Mouse (Mus musculus): Measurements from ENCODE around the gene Auts2. TPM values are rescaled to one million over a fixed set of nuclear protein-coding genes. Genes with fewer than 3 reads are reported as not detected.

Gene Auts2
- total and polyA plus RNA-seq, 2 experiments from 2014 or later = 6.8 to 12.1 TPM

GRCm38 (mm10) chr5:131537831-131538310, 1005.3 kb downstream of the Auts2 start:
- no peak for TF ChIP-seq EP300 (IDR thresholded peaks at IDR 0.05; ENCODE audit: low read depth)
- TF ChIP-seq CTCF (IDR thresholded peaks at IDR 0.05; ENCODE audit: low read depth) = no peak
- under 1% methylated on average over 40 of the region's 48 CpGs for WGBS
- Histone ChIP-seq H3K9me3 (replicated peaks; ENCODE audit: control insufficient read depth, low read length) (no peaks in the 10 kb centered on the region), H3K27me3 (ENCODE audit: control insufficient read depth, insufficient read depth, low read length) (no peaks in the 10 kb centered on the region; the same call in 1 of the 2 replicates), H3K27ac (ENCODE audit: low read depth) (peak overlapping the region; percentile 93), H3K4me1 (ENCODE audit: control insufficient read depth, insufficient read depth) (peaks cover 18% of the 10 kb centered on the region), H3K4me3 (ENCODE audit: low read depth, low read length) (peak overlapping the region; percentile 73), H3K36me3 (replicated peaks; ENCODE audit: control insufficient read depth, insufficient read depth, low read length) (0 out of 2 replicates have a peak, but pooled peaks cover 3% of the 10 kb centered on the region), H3K9ac (replicated peaks; ENCODE audit: low read depth, low read length) (peak overlapping the region; percentile 85), H3K4me2 (ENCODE audit: low read depth, low read length) (peak overlapping the region; percentile 94)
- peak; percentile 49 for DNase-seq (ENCODE audit: low spot score)
- peak; percentile 57 for ATAC-seq (ENCODE audit: insufficient read depth, low read depth)

GRCm38 (mm10) chr5:131537155-131537830, 1005.9 kb downstream of the Auts2 start:
- peak overlapping the region; percentile 93 for H3K27ac ChIP-seq (ENCODE audit: low read depth)
- TF ChIP-seq EP300 (IDR thresholded peaks at IDR 0.05; ENCODE audit: low read depth) (no peak), CTCF (IDR thresholded peaks at IDR 0.05; ENCODE audit: low read depth) (no peak)
- WGBS = under 1% methylated on average over 44 of the region's 44 CpGs
- H3K4me2 ChIP-seq (ENCODE audit: low read depth, low read length) = peak overlapping the region; percentile 94
- DNase-seq (ENCODE audit: low spot score) (peak; percentile 78), ATAC-seq (ENCODE audit: insufficient read depth, low read depth) (peak; percentile 66)
- peaks cover 18% of the 10 kb centered on the region for H3K4me1 ChIP-seq (ENCODE audit: control insufficient read depth, insufficient read depth)
- no peaks in the 10 kb centered on the region for H3K9me3 ChIP-seq (replicated peaks; ENCODE audit: control insufficient read depth, low read length)
- H3K27me3 ChIP-seq (ENCODE audit: control insufficient read depth, insufficient read depth, low read length) = no peaks in the 10 kb centered on the region; the same call in 1 of the 2 replicates
- peak overlapping the region; percentile 73 for H3K4me3 ChIP-seq (ENCODE audit: low read depth, low read length)
- H3K9ac ChIP-seq (replicated peaks; ENCODE audit: low read depth, low read length) = peak overlapping the region; percentile 85
- H3K36me3 ChIP-seq (replicated peaks; ENCODE audit: control insufficient read depth, insufficient read depth, low read length) = 0 out of 2 replicates have a peak, but pooled peaks cover 3% of the 10 kb centered on the region

- 50% methylated on average over 6 of the region's 6 CpGs for WGBS
- Histone ChIP-seq H3K27ac (ENCODE audit: low read depth) (no peak overlapping the region), H3K9ac (replicated peaks; ENCODE audit: low read depth, low read length) (no peak overlapping the region), H3K4me3 (ENCODE audit: low read depth, low read length) (peak overlapping the region; percentile 73; the same call in 1 of the 2 replicates), H3K27me3 (ENCODE audit: control insufficient read depth, insufficient read depth, low read length) (no peaks in the 10 kb centered on the region; the same call in 1 of the 2 replicates), H3K4me1 (ENCODE audit: control insufficient read depth, insufficient read depth) (peaks cover 18% of the 10 kb centered on the region), H3K36me3 (replicated peaks; ENCODE audit: control insufficient read depth, insufficient read depth, low read length) (0 out of 2 replicates have a peak, but pooled peaks cover 3% of the 10 kb centered on the region), H3K9me3 (replicated peaks; ENCODE audit: control insufficient read depth, low read length) (no peaks in the 10 kb centered on the region), H3K4me2 (ENCODE audit: low read depth, low read length) (peak overlapping the region; percentile 94)
- ATAC-seq (ENCODE audit: insufficient read depth, low read depth) = no peak
- TF ChIP-seq CTCF (IDR thresholded peaks at IDR 0.05; ENCODE audit: low read depth) (no peak), EP300 (IDR thresholded peaks at IDR 0.05; ENCODE audit: low read depth) (no peak)
- DNase-seq (ENCODE audit: low spot score) = no peak
Observed at GRCm38 (mm10) chr5:131535752-131536151, 1007.4 kb downstream of the Auts2 start.

GRCm38 (mm10) chr5:131533815-131534214, 1009.3 kb downstream of the Auts2 start:
- peak; percentile 30 for DNase-seq (ENCODE audit: low spot score)
- Histone ChIP-seq H3K4me1 (ENCODE audit: control insufficient read depth, insufficient read depth) (peaks cover 18% of the 10 kb centered on the region), H3K36me3 (replicated peaks; ENCODE audit: control insufficient read depth, insufficient read depth, low read length) (0 out of 2 replicates have a peak, but pooled peaks cover 3% of the 10 kb centered on the region), H3K4me3 (ENCODE audit: low read depth, low read length) (no peak overlapping the region), H3K27ac (ENCODE audit: low read depth) (no peak overlapping the region), H3K4me2 (ENCODE audit: low read depth, low read length) (no peak overlapping the region), H3K9me3 (replicated peaks; ENCODE audit: control insufficient read depth, low read length) (0 out of 2 replicates have a peak, but pooled peaks cover 3% of the 10 kb centered on the region), H3K9ac (replicated peaks; ENCODE audit: low read depth, low read length) (no peak overlapping the region), H3K27me3 (ENCODE audit: control insufficient read depth, insufficient read depth, low read length) (no peaks in the 10 kb centered on the region)
- 33% methylated on average over 3 of the region's 3 CpGs for WGBS
- ATAC-seq (ENCODE audit: insufficient read depth, low read depth) = no peak
- TF ChIP-seq EP300 (IDR thresholded peaks at IDR 0.05; ENCODE audit: low read depth) (no peak), CTCF (IDR thresholded peaks at IDR 0.05; ENCODE audit: low read depth) (peak; percentile 75)

GRCm38 (mm10) chr5:131531744-131532552, 1011.2 kb downstream of the Auts2 start:
- Histone ChIP-seq H3K27me3 (ENCODE audit: control insufficient read depth, insufficient read depth, low read length) (no peaks in the 10 kb centered on the region), H3K36me3 (replicated peaks; ENCODE audit: control insufficient read depth, insufficient read depth, low read length) (0 out of 2 replicates have a peak, but pooled peaks cover 3% of the 10 kb centered on the region), H3K4me3 (ENCODE audit: low read depth, low read length) (no peak overlapping the region), H3K4me1 (ENCODE audit: control insufficient read depth, insufficient read depth) (peaks cover 18% of the 10 kb centered on the region), H3K4me2 (ENCODE audit: low read depth, low read length) (no peak overlapping the region), H3K9ac (replicated peaks; ENCODE audit: low read depth, low read length) (no peak overlapping the region), H3K27ac (ENCODE audit: low read depth) (no peak overlapping the region), H3K9me3 (replicated peaks; ENCODE audit: control insufficient read depth, low read length) (0 out of 2 replicates have a peak, but pooled peaks cover 3% of the 10 kb centered on the region)
- TF ChIP-seq EP300 (IDR thresholded peaks at IDR 0.05; ENCODE audit: low read depth) = no peak
- ATAC-seq (ENCODE audit: insufficient read depth, low read depth) (no peak), DNase-seq (ENCODE audit: low spot score) (no peak)
- WGBS = 91% methylated on average over 15 of the region's 15 CpGs
